Mouse (Mus musculus): ENCODE results near the gene Nfix.

- TF ChIP-seq HCFC1 (IDR thresholded peaks at IDR 0.05; ENCODE audit: borderline replicate concordance, insufficient read depth, low read length) = no peak
- TF ChIP-seq MAFK (IDR thresholded peaks at IDR 0.05; ENCODE audit: insufficient read depth, low read depth, low read length) = no peak
- no peak for TF ChIP-seq ZC3H11A (IDR thresholded peaks at IDR 0.05; ENCODE audit: borderline replicate concordance, low read depth, low read length)
Observed at GRCm38 (mm10) chr8:84661458-84661871, 138.7 kb downstream of the Nfix start.

Measured in ES-E14 (cell line).